22 mouse cellular contexts compared by ENCODE assay signal in the genomic region with DNA sequence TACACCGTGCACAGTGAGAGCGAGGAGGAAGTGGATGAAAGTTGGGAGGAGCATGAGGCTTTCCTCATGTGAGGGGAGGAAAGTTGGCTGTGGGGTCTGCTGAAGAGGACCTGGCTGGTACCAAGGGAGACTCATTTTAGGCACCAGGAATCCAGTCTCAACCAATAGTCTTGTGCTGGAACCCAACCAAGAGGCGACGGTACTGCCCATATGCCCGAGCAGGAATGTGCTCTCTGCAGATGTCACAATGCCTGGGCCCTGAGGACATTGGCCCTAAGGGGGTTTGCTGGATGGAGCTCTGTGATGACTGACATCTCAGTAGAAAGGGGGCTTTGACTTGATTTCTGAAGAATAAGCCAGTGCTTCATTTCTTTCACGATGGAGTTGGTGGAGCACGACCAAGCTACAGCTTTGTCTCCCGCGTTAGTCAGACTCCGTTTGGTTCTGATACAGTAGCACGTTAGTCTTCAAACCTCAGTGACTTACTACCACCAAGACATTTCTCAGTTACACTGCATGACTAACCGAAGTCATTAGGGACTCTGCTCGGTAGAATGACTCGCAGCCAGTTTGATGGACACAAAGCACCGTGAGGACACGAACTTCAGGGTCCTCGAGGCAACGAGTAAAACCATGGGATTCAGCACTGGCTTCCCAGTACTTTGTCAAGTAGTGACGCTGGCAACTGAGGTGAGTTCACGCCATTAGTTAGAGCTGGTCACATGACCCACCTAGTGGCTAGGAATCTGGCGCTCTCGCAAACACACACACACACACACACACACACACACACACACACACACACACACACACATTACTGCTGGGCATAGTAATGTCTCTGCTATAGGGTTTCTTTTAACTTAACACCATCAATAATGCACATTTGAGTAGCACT. TPM values are rescaled to one million over a fixed set of nuclear protein-coding genes. Genes with fewer than 3 reads are reported as not detected.
A peak's percentile ranks its signal among the peaks of the same experiment; 100 is the strongest.
DNase-seq lines count a peak whose midpoint lies in the region; ATAC-seq and TF ChIP-seq lines count a peak whose summit lies in the region.
"Had no signal": no experiment of that assay in that cellular context is flagged by ENCODE, and none has a peak within 500 bp of the region (broad histone marks: within the 10 kb centered on the region; RNA-seq: fewer than 3 reads in every experiment).

No protein-coding gene starts in this region.

- peaks cover 18% of the 10 kb centered on the region for H3K4me1 ChIP-seq in embryonic facial prominence, embryonic 13.5 days
- H3K4me1 ChIP-seq in embryonic facial prominence, embryonic 10.5 days, result peaks cover 8% of the 10 kb centered on the region
- peaks cover 19% of the 10 kb centered on the region for H3K4me1 ChIP-seq in kidney, embryonic 15.5 days
- peaks cover 16% of the 10 kb centered on the region for H3K4me1 ChIP-seq in kidney, adult 2 months (ENCODE audit: control insufficient read depth, insufficient read depth, low read length)
- no peaks in the 10 kb centered on the region for H3K4me1 ChIP-seq in limb, embryonic 10.5 days

- WGBS in embryonic facial prominence, embryonic 13.5 days, result 86% methylated on average over 22 of the region's 22 CpGs
- 90% methylated on average over 22 of the region's 22 CpGs for WGBS in embryonic facial prominence, embryonic 10.5 days
- WGBS in kidney, embryonic 15.5 days, result 66% methylated on average over 22 of the region's 22 CpGs
- WGBS in kidney, adult 2 months, result 47% methylated on average over 22 of the region's 22 CpGs
- 93% methylated on average over 22 of the region's 22 CpGs for WGBS in limb, embryonic 10.5 days

- no peak for ATAC-seq in embryonic facial prominence, embryonic 13.5 days (ENCODE audit: insufficient number of reproducible peaks, insufficient read depth, low FRiP score, low TSS enrichment, low read depth)
- ATAC-seq in kidney, embryonic 15.5 days (replicated peaks; ENCODE audit: low FRiP score), result 0 out of 2 replicates have a peak, but pooled peaks have one; percentile 16
- ATAC-seq: CD4-positive, CD25-positive, alpha-beta regulatory T cell, adult 4 months; lung, postnatal 0 days; midbrain, embryonic 16.5 days had no signal

- peak overlapping the region; percentile 62; the same call in 1 of the 2 replicates for H3K27ac ChIP-seq in embryonic facial prominence, embryonic 13.5 days
- no peak overlapping the region for H3K27ac ChIP-seq in embryonic facial prominence, embryonic 10.5 days (replicated peaks)
- H3K27ac ChIP-seq in kidney, embryonic 15.5 days, result 0 out of 2 replicates have a peak overlapping the region, but pooled peaks have one; percentile 32
- H3K27ac ChIP-seq in kidney, adult 2 months (ENCODE audit: insufficient read depth, low read depth, low read length), result no peak overlapping the region
- 0 out of 2 replicates have a peak overlapping the region, but pooled peaks have one; percentile 19 for H3K27ac ChIP-seq in limb, embryonic 10.5 days
- H3K27ac ChIP-seq: gastrocnemius, adult 2 months; layer of hippocampus, adult 2 months; limb, embryonic 15.5 days; stomach, postnatal 0 days had no signal

- H3K4me2 ChIP-seq in embryonic facial prominence, embryonic 13.5 days, result no peak overlapping the region
- no peak overlapping the region for H3K4me2 ChIP-seq in kidney, embryonic 15.5 days
- H3K4me2 ChIP-seq: limb, embryonic 15.5 days had no signal

- H3K36me3 ChIP-seq in embryonic facial prominence, embryonic 13.5 days, result no peaks in the 10 kb centered on the region
- no peaks in the 10 kb centered on the region for H3K36me3 ChIP-seq in embryonic facial prominence, embryonic 10.5 days (replicated peaks)
- H3K36me3 ChIP-seq in kidney, embryonic 15.5 days, result no peaks in the 10 kb centered on the region
- H3K36me3 ChIP-seq in kidney, adult 2 months (ENCODE audit: control insufficient read depth, insufficient read depth, low read length), result no peaks in the 10 kb centered on the region
- H3K36me3 ChIP-seq in limb, embryonic 10.5 days, result no peaks in the 10 kb centered on the region
- H3K36me3 ChIP-seq: G1E; heart, embryonic 12.5 days; limb, embryonic 15.5 days had no signal

- no peak for TF ChIP-seq POLR2A in kidney, adult 2 months (IDR thresholded peaks at IDR 0.05; ENCODE audit: low read depth, low read length)

- H3K9me3 ChIP-seq in embryonic facial prominence, embryonic 13.5 days, result no peaks in the 10 kb centered on the region
- no peaks in the 10 kb centered on the region for H3K9me3 ChIP-seq in embryonic facial prominence, embryonic 10.5 days
- H3K9me3 ChIP-seq in kidney, embryonic 15.5 days (replicated peaks), result no peaks in the 10 kb centered on the region
- H3K9me3 ChIP-seq in limb, embryonic 10.5 days (replicated peaks), result no peaks in the 10 kb centered on the region
- H3K9me3 ChIP-seq: limb, embryonic 15.5 days had no signal

- no peak overlapping the region for H3K9ac ChIP-seq in embryonic facial prominence, embryonic 13.5 days
- H3K9ac ChIP-seq in kidney, embryonic 15.5 days, result no peak overlapping the region
- H3K9ac ChIP-seq: heart, embryonic 12.5 days; limb, embryonic 15.5 days had no signal

- no peaks in the 10 kb centered on the region; the same call in 1 of the 2 replicates for H3K27me3 ChIP-seq in embryonic facial prominence, embryonic 13.5 days
- no peaks in the 10 kb centered on the region for H3K27me3 ChIP-seq in embryonic facial prominence, embryonic 10.5 days (replicated peaks; ENCODE audit: low read depth, poor library complexity, severe bottlenecking)
- no peaks in the 10 kb centered on the region for H3K27me3 ChIP-seq in kidney, embryonic 15.5 days
- no peaks in the 10 kb centered on the region for H3K27me3 ChIP-seq in kidney, adult 2 months (replicated peaks; ENCODE audit: control insufficient read depth, insufficient read depth, low read length)
- H3K27me3 ChIP-seq in limb, embryonic 10.5 days (ENCODE audit: low read depth, poor library complexity, severe bottlenecking), result no peaks in the 10 kb centered on the region
- H3K27me3 ChIP-seq: heart, embryonic 12.5 days; limb, embryonic 15.5 days had no signal

- DNase-seq in embryonic facial prominence, embryonic 10.5 days (ENCODE audit: low spot score), result no peak
- no peak for DNase-seq in kidney, adult 2 months
- DNase-seq in 3T3-L1 (ENCODE audit: low read depth, low spot score), result peak; percentile 36
- DNase-seq in limb, embryonic 10.5 days (ENCODE audit: low spot score), result no peak
- DNase-seq in natural killer cell, adult 2 months (ENCODE audit: low spot score in 2 of 2), result no peak
- DNase-seq in testis, postnatal 10 days (ENCODE audit: low spot score), result no peak
- DNase-seq: cerebellum, adult 9-11 months; gastrocnemius, adult 2 months; kidney, postnatal 10 days; layer of hippocampus, postnatal 36 days; retina, postnatal 1 day; right cerebral cortex, postnatal 4 days had no signal

- TF ChIP-seq CTCF in kidney, adult 2 months (conservative IDR thresholded peaks at IDR 0.05; ENCODE audit: insufficient read depth, insufficient read length, low read depth, low read length), result no peak

- no peak overlapping the region for H3K4me3 ChIP-seq in embryonic facial prominence, embryonic 13.5 days
- H3K4me3 ChIP-seq in embryonic facial prominence, embryonic 10.5 days, result no peak overlapping the region
- no peak overlapping the region for H3K4me3 ChIP-seq in kidney, embryonic 15.5 days (replicated peaks)
- no peak overlapping the region for H3K4me3 ChIP-seq in kidney, adult 2 months (ENCODE audit: insufficient read depth, low read depth, low read length)
- no peak overlapping the region for H3K4me3 ChIP-seq in limb, embryonic 10.5 days
- H3K4me3 ChIP-seq: gastrocnemius, adult 2 months; heart, embryonic 12.5 days; layer of hippocampus, adult 2 months; limb, embryonic 15.5 days had no signal

RNA-seq across cellular contexts. Expression of gene Fam20a, which starts 17.5 kb away (rescaled TPM):
- 4.8 and 5.1 TPM in 2 replicates for polyA plus RNA-seq in embryonic facial prominence, embryonic 13.5 days (2015; fragmentation: Nextera tagmentation; extraction: Ambion mirVana)
- polyA plus RNA-seq in embryonic facial prominence, embryonic 10.5 days (2016; fragmentation: Nextera tagmentation; extraction: Ambion mirVana), result 0.69 and 1.1 TPM in 2 replicates
- 2.3 and 2.5 TPM in 2 replicates for polyA plus RNA-seq in kidney, embryonic 15.5 days (2015; fragmentation: Nextera tagmentation; extraction: Ambion mirVana)
- polyA plus RNA-seq in kidney, adult 2 months (2012; rRNA removed), result 7.5 and 7.6 TPM in 2 replicates
- 0.13 and 0.25 TPM in 2 replicates for polyA plus RNA-seq in limb, embryonic 10.5 days (2016; fragmentation: Nextera tagmentation; extraction: Ambion mirVana)
- polyA plus RNA-seq: G1E had no signal

RNA-seq across cellular contexts. Expression of gene Prkar1a, which starts 55.4 kb away (rescaled TPM):
- 324 and 370 TPM in 2 replicates for polyA plus RNA-seq in embryonic facial prominence, embryonic 13.5 days (2015; fragmentation: Nextera tagmentation; extraction: Ambion mirVana)
- polyA plus RNA-seq in embryonic facial prominence, embryonic 10.5 days (2016; fragmentation: Nextera tagmentation; extraction: Ambion mirVana), result 328 and 349 TPM in 2 replicates
- polyA plus RNA-seq in kidney, embryonic 15.5 days (2015; fragmentation: Nextera tagmentation; extraction: Ambion mirVana), result 354 and 359 TPM in 2 replicates
- 85.9 and 102 TPM in 2 replicates for polyA plus RNA-seq in kidney, adult 2 months (2012; rRNA removed)
- polyA plus RNA-seq in limb, embryonic 10.5 days (2016; fragmentation: Nextera tagmentation; extraction: Ambion mirVana), result 290 and 338 TPM in 2 replicates

Comparison
In these comparisons a context has a peak if more than half of its experiments do, and no peak if none do; other contexts are left out.
1. H3K27ac ChIP-seq: peak in embryonic facial prominence, embryonic 13.5 days (single experiment), kidney, embryonic 15.5 days (single experiment) and limb, embryonic 10.5 days (single experiment); none in embryonic facial prominence, embryonic 10.5 days (single experiment) and kidney, adult 2 months (single experiment).